Mouse (Mus musculus) lung, postnatal 0 days (tissue): ENCODE data around the gene Asap2.

Experiments
- CTCF ChIP-seq: IDR thresholded peaks from 2 replicates; pipeline ENCODE4 v1.5.1; 2016; ENCODE audit warnings: antibody characterized with exemption, mild to moderate bottlenecking
- EP300 ChIP-seq: IDR thresholded peaks from 2 replicates; pipeline ENCODE4 v1.6.1; 2016; ENCODE audit warnings: antibody characterized with exemption, mild to moderate bottlenecking, control low read depth

DNA sequence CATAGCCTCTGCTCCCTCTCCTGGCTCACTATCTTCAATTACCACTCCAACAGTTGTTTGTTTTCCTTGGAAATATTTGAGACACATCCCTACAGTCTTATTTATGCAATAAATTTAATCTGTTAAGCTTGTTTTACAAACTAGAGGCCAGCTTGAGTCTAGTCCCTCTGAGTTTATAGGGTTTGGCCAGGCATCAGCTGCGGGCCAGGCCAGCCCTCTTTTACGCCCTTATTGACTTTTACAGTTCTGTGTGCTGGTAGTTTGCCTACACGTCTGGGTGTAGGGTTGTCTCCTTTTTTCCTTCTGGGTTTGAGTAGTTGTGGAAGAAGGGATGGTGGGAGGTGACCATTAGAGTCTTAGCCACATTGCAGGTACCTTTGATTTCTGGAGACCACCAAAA lies 173.4 kb downstream of the Asap2 start:
- TF ChIP-seq CTCF (no peak), EP300 (no peak)
